Mouse (Mus musculus): ENCODE data around the gene Sun1.

Gene Sun1

DNA sequence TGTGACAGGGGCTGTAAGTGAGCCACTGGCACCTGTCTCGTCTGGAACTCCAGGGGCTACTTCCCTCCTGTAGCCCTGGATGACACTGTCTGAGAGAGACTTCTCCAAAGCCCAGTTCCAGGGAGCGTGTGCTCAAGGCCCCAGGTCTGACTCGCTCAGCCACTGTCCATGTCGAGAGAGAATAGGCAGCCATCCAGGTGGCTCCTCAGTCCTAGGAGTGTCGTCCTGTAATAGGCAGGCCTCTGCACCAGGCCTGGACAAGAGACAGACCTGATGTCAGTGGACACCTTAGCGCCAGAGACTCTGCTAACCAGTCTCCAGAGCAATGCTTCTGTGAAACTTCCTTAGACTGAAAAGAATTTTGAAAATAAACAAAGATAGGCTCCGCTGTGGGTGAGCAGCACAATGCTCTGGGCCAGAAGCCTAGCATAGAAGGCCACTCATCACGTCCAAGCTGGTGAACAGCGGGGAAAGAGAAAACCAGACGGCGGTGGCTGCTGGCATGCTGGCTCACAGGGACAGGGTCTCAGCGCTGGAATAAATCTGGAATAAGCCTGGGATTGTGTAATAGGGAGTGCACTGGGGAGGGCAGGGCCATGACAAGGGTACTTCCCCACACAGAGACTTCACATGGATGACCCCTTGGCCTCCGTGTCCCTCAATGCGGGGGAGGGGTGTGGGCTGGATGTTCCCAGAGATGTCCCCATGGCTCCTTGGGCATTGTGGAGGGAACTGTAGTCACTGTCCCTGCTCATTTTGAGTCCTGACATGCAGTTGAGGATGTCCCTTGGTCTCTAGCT is 85.9 kb downstream of the Sun1 start:
- no peak for DNase-seq (ENCODE audit: low spot score)

DNA sequence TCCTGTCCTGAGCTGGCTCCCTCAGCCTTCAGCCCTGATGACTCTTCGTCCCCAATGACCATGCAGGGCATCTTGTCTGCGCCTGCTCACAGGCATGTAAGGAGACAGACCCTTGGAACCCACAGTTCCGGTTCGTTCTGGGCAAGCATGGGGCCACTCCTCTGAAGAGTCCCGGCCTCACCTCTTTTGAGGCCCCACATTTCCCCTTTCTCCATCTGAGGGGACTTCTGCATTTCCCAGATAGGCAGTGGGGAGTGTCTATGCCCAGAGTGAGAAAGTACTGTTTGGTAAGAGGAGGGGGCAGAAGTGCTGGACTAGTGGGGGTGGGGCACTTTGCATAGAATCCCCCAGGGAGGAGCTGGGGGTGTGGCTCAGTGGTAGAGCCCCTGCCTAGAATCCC is 86.7 kb downstream of the Sun1 start:
- DNase-seq (ENCODE audit: low spot score): no peak

DNA sequence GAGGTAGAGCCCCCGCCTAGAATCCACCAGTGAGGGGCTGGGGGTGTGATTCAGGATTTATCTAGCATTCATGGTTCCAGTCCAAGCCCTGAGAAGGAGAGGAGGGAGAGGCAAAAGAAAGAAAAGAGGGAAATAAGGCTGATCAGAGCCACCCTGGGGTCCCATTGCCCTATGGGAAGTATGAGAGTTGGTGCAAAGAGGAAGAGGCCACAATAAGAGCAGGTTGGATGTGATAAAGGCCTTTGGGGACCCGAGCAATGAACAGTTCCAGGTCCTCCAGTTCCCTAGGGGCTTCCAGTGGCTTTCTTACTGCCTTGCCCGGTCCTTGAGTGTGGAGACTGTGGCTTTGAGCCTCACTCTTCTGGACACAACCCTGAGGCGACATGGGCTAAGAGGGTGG is 87.3 kb downstream of the Sun1 start:
- DNase-seq (ENCODE audit: low spot score): no peak

DNA sequence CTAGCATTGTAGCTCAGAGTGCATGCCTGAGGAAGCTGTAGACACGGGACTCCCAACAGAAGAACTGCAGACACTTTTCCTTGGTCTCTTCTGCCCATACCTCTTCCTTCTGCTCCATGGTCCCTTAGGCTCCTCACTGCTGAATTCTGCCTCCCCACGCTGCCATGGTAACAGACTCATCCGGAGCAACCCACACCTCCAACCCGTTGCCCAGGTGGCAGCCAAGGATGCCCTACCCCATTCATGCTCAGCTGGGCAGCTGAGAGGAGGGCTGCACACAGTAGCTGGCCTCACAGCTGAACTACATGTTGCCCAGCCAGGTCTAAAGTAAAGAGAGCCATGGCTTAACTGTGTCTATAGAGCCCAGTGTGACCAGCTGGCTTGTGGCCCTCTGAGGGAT is 88.2 kb downstream of the Sun1 start:
- no peak for DNase-seq (ENCODE audit: low spot score)

DNA sequence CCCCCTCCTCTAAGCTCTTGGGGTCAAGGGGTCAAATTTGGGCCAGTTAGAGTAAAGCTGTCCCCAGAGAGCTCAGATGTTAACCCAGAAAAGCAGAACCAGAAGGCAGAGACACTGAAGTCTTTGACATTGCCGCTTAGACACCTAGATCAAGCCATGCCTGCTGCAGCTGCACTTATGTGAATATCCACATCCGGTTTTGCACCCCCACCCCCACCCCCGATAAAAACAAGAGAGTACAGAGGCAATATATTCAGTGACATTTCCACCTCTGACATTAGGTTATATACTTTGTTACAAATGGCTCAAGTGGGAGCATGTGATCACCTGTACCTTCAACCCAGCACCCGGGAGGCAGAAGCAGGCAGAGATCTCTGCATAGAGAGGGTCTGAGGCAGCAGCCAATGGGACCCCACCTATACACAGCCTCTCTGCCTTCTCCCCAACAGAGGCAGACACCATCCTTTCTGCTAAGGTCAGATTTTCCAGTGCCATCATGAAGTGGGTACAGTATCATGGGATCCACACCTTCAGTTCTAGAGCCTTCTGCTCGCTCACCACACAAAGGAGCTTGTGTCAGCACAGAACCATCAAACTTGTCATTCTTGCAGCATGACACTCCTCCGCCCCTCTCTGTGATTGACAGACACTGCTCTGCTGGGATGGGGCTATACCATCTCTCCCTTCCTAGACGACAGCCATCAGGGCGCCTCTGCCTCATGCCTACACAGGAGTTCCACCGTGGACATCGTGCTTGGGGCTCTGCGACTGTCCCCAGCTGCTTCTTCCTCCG is 90.2 kb downstream of the Sun1 start:
- no peak for DNase-seq (ENCODE audit: low spot score)

DNA sequence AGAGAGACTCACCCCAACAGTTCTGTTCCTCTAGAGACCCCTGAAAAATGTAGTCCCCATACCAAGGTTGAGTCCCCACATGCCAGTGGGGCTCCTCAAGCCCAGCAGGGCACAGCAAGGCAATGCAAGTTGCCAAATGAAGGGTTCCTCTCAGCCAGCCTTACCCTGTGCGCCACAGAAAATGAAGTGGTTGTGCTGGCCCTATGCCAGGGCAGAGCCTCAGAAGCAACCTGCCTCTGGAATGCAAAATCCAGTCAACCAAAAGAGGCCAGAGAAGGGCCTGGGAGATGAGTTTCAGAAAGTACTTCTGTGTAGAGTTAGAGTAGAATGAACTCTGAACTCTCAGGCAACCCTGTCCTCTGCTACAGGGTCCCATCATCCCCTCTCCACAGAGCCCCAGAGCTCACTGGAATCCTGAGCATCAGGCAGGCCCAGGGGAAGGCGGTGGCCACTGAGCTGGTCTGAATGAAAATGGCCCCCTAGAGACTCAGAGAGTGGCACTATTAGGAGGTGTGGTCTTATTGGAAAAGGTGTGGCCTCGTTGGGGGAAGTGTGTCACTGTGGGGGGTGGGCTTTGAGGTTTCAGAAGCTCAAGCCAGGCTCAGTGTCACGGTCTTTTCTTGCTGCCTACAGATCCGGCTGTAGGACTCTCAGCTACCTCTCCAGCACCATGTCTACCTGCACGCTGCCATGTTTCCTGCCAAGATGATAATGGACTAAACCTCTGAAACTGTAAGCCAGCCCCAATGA is 91.5 kb downstream of the Sun1 start:
- no peak for DNase-seq (ENCODE audit: low spot score)

DNA sequence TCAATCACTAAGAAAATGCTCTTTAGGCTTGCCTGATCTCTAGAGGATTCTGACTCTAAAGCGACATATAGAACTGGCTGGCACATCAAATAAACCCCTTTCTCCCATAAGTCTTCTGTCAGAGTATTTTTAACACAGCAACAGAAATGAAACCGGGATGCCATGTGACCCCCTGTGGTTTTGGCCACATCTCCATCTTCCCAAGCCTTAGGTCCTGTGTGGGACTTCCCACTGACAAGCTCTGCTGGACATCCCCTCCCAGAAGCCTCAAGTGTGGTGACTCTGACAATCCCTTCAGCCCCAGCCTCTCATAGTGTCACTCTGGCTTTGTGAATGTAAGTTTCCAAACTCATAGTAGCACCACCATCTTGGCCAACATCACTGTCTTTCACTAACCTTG is 93.7 kb downstream of the Sun1 start:
- no peak for DNase-seq (ENCODE audit: low spot score)

DNA sequence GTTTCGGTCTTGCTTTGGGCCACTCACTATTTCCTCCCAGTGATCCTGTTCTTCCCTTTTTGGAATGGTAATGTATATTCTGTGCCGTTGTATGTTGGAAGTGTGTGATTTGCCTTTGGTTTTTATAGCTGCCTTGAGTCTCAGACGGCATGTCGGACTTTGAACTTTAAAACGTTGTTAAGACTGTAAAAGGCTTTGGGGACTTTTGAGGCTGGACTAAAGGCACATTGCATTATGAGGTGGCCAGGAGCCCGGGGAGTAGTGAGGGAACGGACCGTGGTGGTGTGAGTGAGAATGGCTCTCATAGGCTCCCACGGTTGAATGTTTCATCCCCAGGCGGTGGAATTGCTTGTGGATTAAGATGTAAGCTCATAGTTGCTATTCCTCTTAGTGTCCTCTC is 96.7 kb downstream of the Sun1 start:
- no peak for DNase-seq (ENCODE audit: low spot score)

DNA sequence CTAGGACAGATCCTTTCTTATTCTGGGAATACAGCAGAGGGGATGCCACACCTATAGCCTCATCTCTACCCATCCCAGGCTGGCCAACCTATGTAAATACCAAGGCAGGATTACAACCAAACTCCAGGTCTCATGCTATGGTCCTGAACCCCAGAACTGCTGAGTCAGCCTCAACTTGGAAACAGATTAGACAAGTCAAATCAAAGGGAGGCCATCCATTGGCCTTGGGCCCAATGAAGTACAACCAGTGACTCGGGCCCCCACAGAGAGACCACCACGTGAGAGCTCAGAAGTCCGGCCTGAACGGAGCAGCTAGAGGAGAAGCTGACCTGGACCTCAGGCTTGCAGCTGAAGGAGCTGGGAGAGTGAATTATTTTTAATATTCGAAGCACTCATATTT is 97.3 kb downstream of the Sun1 start:
- DNase-seq (ENCODE audit: low spot score): no peak
